Mouse (Mus musculus) testis, adult 2 months (tissue): ENCODE measurements around the gene Gfra1.

Experiments used
- CTCF ChIP-seq: fragments of 200-500 bp; IDR thresholded peaks from 2 replicates; pipeline ENCODE4 v1.5.1; 2012; ENCODE audit warnings: low read depth, mild to moderate bottlenecking, inconsistent platforms, low read length, moderate library complexity; ENCODE audit not compliant: control insufficient read depth, insufficient read depth, insufficient replicate concordance
- POLR2A ChIP-seq: fragments of 200-500 bp; IDR thresholded peaks from 2 replicates; pipeline ENCODE4 v1.6.1; 2012; ENCODE audit warnings: low read depth, mild to moderate bottlenecking, inconsistent platforms, low read length, moderate library complexity; ENCODE audit not compliant: control insufficient read depth

DNA sequence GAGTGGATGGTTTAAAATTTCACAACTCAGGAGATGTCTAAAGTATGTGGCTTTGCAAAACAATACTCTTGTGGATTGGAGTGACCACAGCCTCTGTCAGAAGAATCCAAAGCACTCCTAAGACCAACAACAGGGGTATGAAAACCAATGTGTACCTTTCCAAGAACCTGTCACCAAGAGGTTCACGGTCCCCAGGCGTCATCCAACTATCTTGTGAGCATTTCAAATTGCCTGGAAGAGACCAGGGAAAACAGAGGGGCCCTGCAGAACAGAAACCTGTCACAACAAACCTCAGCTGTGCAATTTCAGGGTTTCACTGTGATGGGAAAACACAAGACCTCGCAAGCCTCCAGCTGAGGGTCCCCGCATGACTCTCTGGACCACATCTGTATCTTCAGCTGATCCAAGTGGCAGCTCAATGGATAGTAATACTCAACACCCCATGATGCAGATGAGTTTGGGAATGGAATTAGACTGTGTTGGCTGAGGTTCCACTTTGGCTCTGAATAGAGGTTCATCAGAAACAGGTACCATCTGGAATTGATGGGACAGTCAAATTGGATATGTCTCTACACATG is 32.7 kb downstream of the Gfra1 start:
- TF ChIP-seq POLR2A (no peak), CTCF (no peak)
